Comparison of ENCODE assay signal across 19 mouse cellular contexts in genomic region chr12:110021690-110022089, GRCm38 (mm10).
DNase-seq lines count a peak whose midpoint lies in the region; ATAC-seq lines count a peak whose summit lies in the region.
"Had no signal": no experiment of that assay in that cellular context is flagged by ENCODE, and none has a peak within 500 bp of the region (broad histone marks: within the 10 kb centered on the region; RNA-seq: fewer than 3 reads in every experiment).

No protein-coding gene starts in this region.

- H3K4me1 ChIP-seq in liver, embryonic 12.5 days, result 0 out of 2 replicates have a peak, but pooled peaks cover 3% of the 10 kb centered on the region
- 0 out of 2 replicates have a peak, but pooled peaks cover 2% of the 10 kb centered on the region for H3K4me1 ChIP-seq in liver, embryonic 13.5 days (replicated peaks)
- H3K4me1 ChIP-seq in liver, embryonic 16.5 days (ENCODE audit: control insufficient read depth, low read depth, low read length), result peaks cover 3% of the 10 kb centered on the region
- H3K4me1 ChIP-seq: heart, embryonic 12.5 days had no signal

- no peaks in the 10 kb centered on the region for H3K36me3 ChIP-seq in liver, embryonic 12.5 days
- no peaks in the 10 kb centered on the region for H3K36me3 ChIP-seq in liver, embryonic 13.5 days
- no peaks in the 10 kb centered on the region for H3K36me3 ChIP-seq in liver, embryonic 16.5 days (ENCODE audit: control insufficient read depth, insufficient read depth)
- H3K36me3 ChIP-seq: embryonic facial prominence, embryonic 13.5 days; forebrain, embryonic 10.5 days; heart, embryonic 12.5 days; hindbrain, embryonic 13.5 days had no signal

- no peaks in the 10 kb centered on the region for H3K9me3 ChIP-seq in liver, embryonic 12.5 days (replicated peaks)
- no peaks in the 10 kb centered on the region for H3K9me3 ChIP-seq in liver, embryonic 13.5 days (replicated peaks)
- H3K9me3 ChIP-seq in liver, embryonic 16.5 days (replicated peaks; ENCODE audit: control insufficient read depth, low read length), result no peaks in the 10 kb centered on the region
- H3K9me3 ChIP-seq: embryonic facial prominence, embryonic 13.5 days; forebrain, embryonic 10.5 days; heart, embryonic 12.5 days had no signal

- H3K27me3 ChIP-seq in liver, embryonic 12.5 days (replicated peaks), result no peaks in the 10 kb centered on the region
- no peaks in the 10 kb centered on the region for H3K27me3 ChIP-seq in liver, embryonic 13.5 days
- no peaks in the 10 kb centered on the region for H3K27me3 ChIP-seq in liver, embryonic 16.5 days (ENCODE audit: control insufficient read depth, insufficient read depth, low read depth, low read length)

- H3K9ac ChIP-seq in liver, embryonic 12.5 days, result no peak overlapping the region
- no peak overlapping the region for H3K9ac ChIP-seq in liver, embryonic 13.5 days
- H3K9ac ChIP-seq in liver, embryonic 16.5 days (ENCODE audit: low read depth, low read length), result no peak overlapping the region
- H3K9ac ChIP-seq: embryonic facial prominence, embryonic 13.5 days; heart, embryonic 12.5 days; hindbrain, embryonic 13.5 days had no signal

- H3K4me3 ChIP-seq in liver, embryonic 12.5 days, result no peak overlapping the region
- no peak overlapping the region for H3K4me3 ChIP-seq in liver, embryonic 13.5 days (replicated peaks)
- peak overlapping the region; percentile 19; the same call in 1 of the 2 replicates for H3K4me3 ChIP-seq in liver, embryonic 16.5 days (ENCODE audit: low read depth, low read length)
- H3K4me3 ChIP-seq: embryonic facial prominence, embryonic 13.5 days; forebrain, embryonic 10.5 days; gastrocnemius, adult 2 months; heart, embryonic 12.5 days; hindbrain, embryonic 13.5 days had no signal

- H3K27ac ChIP-seq in liver, embryonic 12.5 days, result peak overlapping the region; percentile 54
- H3K27ac ChIP-seq in liver, embryonic 13.5 days, result peak overlapping the region; percentile 55; the same call in 1 of the 2 replicates
- peak overlapping the region; percentile 67 for H3K27ac ChIP-seq in liver, embryonic 16.5 days (ENCODE audit: low read length)
- H3K27ac ChIP-seq: forebrain, embryonic 10.5 days; gastrocnemius, adult 2 months; hindbrain, embryonic 13.5 days; hindbrain, postnatal 0 days had no signal

- WGBS in liver, embryonic 12.5 days (ENCODE audit: insufficient replicate concordance), result 73% methylated on average over 12 of the region's 12 CpGs
- 68% methylated on average over 12 of the region's 12 CpGs for WGBS in liver, embryonic 13.5 days (ENCODE audit: insufficient replicate concordance)
- 70% methylated on average over 12 of the region's 12 CpGs for WGBS in liver, embryonic 16.5 days (ENCODE audit: insufficient replicate concordance)

- H3K4me2 ChIP-seq in liver, embryonic 12.5 days, result peak overlapping the region; percentile 18; the same call in 1 of the 2 replicates
- H3K4me2 ChIP-seq in liver, embryonic 13.5 days, result peak overlapping the region; percentile 29
- peak overlapping the region; percentile 31 for H3K4me2 ChIP-seq in liver, embryonic 16.5 days (ENCODE audit: low read depth, low read length)
- H3K4me2 ChIP-seq: embryonic facial prominence, embryonic 13.5 days; heart, embryonic 12.5 days; hindbrain, embryonic 13.5 days had no signal

- peak; percentile 51 for DNase-seq in heart, adult 11 months
- no peak for DNase-seq in heart, postnatal 4 days
- DNase-seq in liver, result no peak
- no peak for DNase-seq in liver, embryonic 13.5 days
- no peak for DNase-seq in adrenal gland, adult 18-20 months (ENCODE audit: low spot score in 2 of 2)
- DNase-seq: adrenal gland, postnatal 14 days; cerebellum, adult 18-20 months; cerebellum, adult 9-11 months; cerebellum, postnatal 36 days; heart, adult 18-20 months had no signal

- ATAC-seq in liver, embryonic 12.5 days, result no peak
- no peak for ATAC-seq in liver, embryonic 13.5 days (ENCODE audit: low read depth)
- no peak for ATAC-seq in liver, embryonic 16.5 days (ENCODE audit: low read depth)
- ATAC-seq: forebrain, embryonic 14.5 days; hindbrain, postnatal 0 days had no signal
